ENCODE assay signal across 7 mouse cellular contexts in genomic region chr4:116557306-116558121, GRCm38 (mm10). TPM values are rescaled to one million over a fixed set of nuclear protein-coding genes. Genes with fewer than 3 reads are reported as not detected.
DNase-seq lines count a peak whose midpoint lies in the region; ATAC-seq lines count a peak whose summit lies in the region.

Gene Gpbp1l1, plus strand, starts transcription at chr4:116557658.

- H3K4me2 ChIP-seq in intestine, embryonic 16.5 days (ENCODE audit: low read depth, low read length), result peak within 1 kb of the TSS; percentile 78
- H3K4me2 ChIP-seq in midbrain, embryonic 11.5 days, result peak within 1 kb of the TSS; percentile 54

- no peaks in the 10 kb centered on the region for H3K9me3 ChIP-seq in intestine, embryonic 16.5 days (ENCODE audit: control insufficient read depth, low read length)
- no peaks in the 10 kb centered on the region for H3K9me3 ChIP-seq in midbrain, embryonic 11.5 days (ENCODE audit: control insufficient read depth, low read length)

- 0 out of 2 replicates have a peak, but pooled peaks cover 5% of the 10 kb centered on the region for H3K4me1 ChIP-seq in intestine, embryonic 16.5 days (ENCODE audit: control insufficient read depth, insufficient read depth, low read length)
- H3K4me1 ChIP-seq in midbrain, embryonic 11.5 days (ENCODE audit: control insufficient read depth, insufficient read depth, low read length), result peaks cover 2% of the 10 kb centered on the region; the same call in 1 of the 2 replicates

- intact Hi-C loops in left cerebral cortex, postnatal 36 days (cut with DNase I), result loop anchor here (5.0 to 10.0 kb wide), 2 partner anchors 50 to 393 kb away; partner anchors contain the start of genes Ipp and Tspan1

- under 1% methylated on average over 78 of the region's 78 CpGs for WGBS in intestine, embryonic 16.5 days
- WGBS in midbrain, embryonic 11.5 days, result under 1% methylated on average over 73 of the region's 78 CpGs

- DNase-seq in adrenal gland, adult 2 months, result peak; percentile 99
- peak; percentile 95 for DNase-seq in embryo, embryonic 11.5 days (ENCODE audit: low read depth, low spot score)
- DNase-seq in gastrocnemius, postnatal 4 days (ENCODE audit: low spot score in 2 of 2), result peak; percentile 96 to 98
- DNase-seq in left cerebral cortex, postnatal 36 days (ENCODE audit: low spot score in 2 of 2), result peak; percentile 98 to 99
- DNase-seq in midbrain, embryonic 11.5 days (ENCODE audit: low spot score, missing footprints), result peak; percentile 99
- peak; percentile 96 for DNase-seq in skeletal muscle tissue, adult 2 months (ENCODE audit: low read depth, low spot score)

- H3K36me3 ChIP-seq in intestine, embryonic 16.5 days (ENCODE audit: control insufficient read depth, insufficient read depth, low read length), result no peaks in the 10 kb centered on the region
- peaks cover 2% of the 10 kb centered on the region; the same call in 1 of the 2 replicates for H3K36me3 ChIP-seq in midbrain, embryonic 11.5 days (ENCODE audit: control insufficient read depth, insufficient read depth, low read length)

- ATAC-seq in intestine, embryonic 16.5 days, result peak; percentile 96
- peak; percentile 94 for ATAC-seq in midbrain, embryonic 11.5 days (ENCODE audit: low FRiP score)

- H3K4me3 ChIP-seq in intestine, embryonic 16.5 days (ENCODE audit: low read length), result peak within 1 kb of the TSS; percentile 81
- peak within 1 kb of the TSS; percentile 60 for H3K4me3 ChIP-seq in midbrain, embryonic 11.5 days (ENCODE audit: low read depth, low read length)

- H3K27me3 ChIP-seq in intestine, embryonic 16.5 days (replicated peaks; ENCODE audit: control insufficient read depth, insufficient read depth, low read length), result no peaks in the 10 kb centered on the region
- no peaks in the 10 kb centered on the region for H3K27me3 ChIP-seq in midbrain, embryonic 11.5 days (ENCODE audit: control insufficient read depth, insufficient read depth, low read length)

- peak within 1 kb of the TSS; percentile 90 for H3K9ac ChIP-seq in intestine, embryonic 16.5 days (ENCODE audit: low read depth, low read length)
- H3K9ac ChIP-seq in midbrain, embryonic 11.5 days (ENCODE audit: low read length), result peak within 1 kb of the TSS; percentile 71

- H3K27ac ChIP-seq in intestine, embryonic 16.5 days (ENCODE audit: low read length), result peak within 1 kb of the TSS; percentile 94
- peak within 1 kb of the TSS; percentile 72 for H3K27ac ChIP-seq in midbrain, embryonic 11.5 days (ENCODE audit: low read depth, low read length)

RNA-seq across cellular contexts. Expression of gene Gpbp1l1, which starts in this region (rescaled TPM):
- total RNA-seq in adrenal gland, adult 2 months (2021), result 100 to 1,000 TPM in 1 of 2 experiments, 10 to 100 TPM in 1; 72.0 to 101 TPM
- polyA plus RNA-seq in adrenal gland, adult 2 months (2012; rRNA removed), result 16.9 and 18.6 TPM in 2 replicates
- 10 to 100 TPM; 37.9 to 47.8 TPM for total RNA-seq in gastrocnemius, postnatal 4 days (2021)
- polyA plus RNA-seq in intestine, embryonic 16.5 days (2015; fragmentation: Nextera tagmentation; extraction: Ambion mirVana), result 29.7 and 31.3 TPM in 2 replicates
- total RNA-seq in left cerebral cortex, postnatal 36 days (2021), result 10 to 100 TPM; 35.7 to 43.6 TPM
- 37.1 and 42.4 TPM in 2 replicates for polyA plus RNA-seq in midbrain, embryonic 11.5 days (2014; fragmentation: Nextera tagmentation; extraction: Ambion mirVana)

Comparison
In these comparisons a context has a peak if more than half of its experiments do, and no peak if none do; other contexts are left out.
1. Peak in every context shown above with its lines: DNase-seq, ATAC-seq, H3K4me3 ChIP-seq and H3K27ac ChIP-seq.